Mouse (Mus musculus): Measurements from ENCODE around the gene Atp6ap1.

Atp6ap1 gene

DNA sequence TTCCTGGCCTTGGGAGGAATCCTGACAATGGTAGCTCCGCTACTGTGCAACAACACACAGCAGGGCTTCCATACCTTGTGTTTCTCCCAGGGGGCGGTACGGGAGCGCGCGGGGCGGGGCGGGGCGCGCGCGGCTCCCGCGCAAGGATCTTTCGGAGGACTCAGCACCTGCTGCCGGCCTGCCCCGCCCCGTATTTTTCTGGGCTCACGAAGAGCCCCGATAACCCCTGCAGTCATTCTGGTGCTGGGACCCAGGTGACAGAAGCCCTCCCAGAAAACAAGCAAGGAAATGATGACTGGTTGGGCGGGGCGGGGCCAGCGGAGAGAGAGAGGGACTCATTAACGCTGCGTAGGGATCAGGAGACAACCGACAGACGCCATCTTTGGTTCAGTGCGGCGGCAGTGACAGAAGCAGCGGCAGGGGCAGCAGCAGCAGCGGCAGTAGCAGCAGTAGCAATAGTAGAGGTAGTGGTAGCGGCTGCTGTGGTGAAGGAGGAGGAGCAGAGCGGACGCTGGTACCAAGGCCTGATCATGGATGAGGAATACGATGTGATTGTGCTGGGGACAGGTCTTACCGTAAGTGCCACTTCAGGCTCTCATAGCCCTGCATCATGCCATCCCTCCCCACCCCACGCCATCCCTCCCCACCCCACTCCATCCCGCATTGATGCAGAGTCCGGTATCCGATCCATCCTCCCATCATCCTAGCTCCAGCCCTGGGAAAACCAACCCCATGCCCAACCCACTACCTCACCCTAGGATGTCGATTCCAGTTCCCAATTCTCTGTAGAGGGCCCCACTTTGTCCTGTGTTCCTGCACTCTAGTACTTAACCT, 8.2 kb downstream of the Atp6ap1 start, which contains the start of gene Gdi1:
Gdi1 (plus strand) TSS at position 132 of the 834 bp plus-strand sequence.
- DNase-seq (ENCODE audit: low spot score), result peak; percentile 83

DNA sequence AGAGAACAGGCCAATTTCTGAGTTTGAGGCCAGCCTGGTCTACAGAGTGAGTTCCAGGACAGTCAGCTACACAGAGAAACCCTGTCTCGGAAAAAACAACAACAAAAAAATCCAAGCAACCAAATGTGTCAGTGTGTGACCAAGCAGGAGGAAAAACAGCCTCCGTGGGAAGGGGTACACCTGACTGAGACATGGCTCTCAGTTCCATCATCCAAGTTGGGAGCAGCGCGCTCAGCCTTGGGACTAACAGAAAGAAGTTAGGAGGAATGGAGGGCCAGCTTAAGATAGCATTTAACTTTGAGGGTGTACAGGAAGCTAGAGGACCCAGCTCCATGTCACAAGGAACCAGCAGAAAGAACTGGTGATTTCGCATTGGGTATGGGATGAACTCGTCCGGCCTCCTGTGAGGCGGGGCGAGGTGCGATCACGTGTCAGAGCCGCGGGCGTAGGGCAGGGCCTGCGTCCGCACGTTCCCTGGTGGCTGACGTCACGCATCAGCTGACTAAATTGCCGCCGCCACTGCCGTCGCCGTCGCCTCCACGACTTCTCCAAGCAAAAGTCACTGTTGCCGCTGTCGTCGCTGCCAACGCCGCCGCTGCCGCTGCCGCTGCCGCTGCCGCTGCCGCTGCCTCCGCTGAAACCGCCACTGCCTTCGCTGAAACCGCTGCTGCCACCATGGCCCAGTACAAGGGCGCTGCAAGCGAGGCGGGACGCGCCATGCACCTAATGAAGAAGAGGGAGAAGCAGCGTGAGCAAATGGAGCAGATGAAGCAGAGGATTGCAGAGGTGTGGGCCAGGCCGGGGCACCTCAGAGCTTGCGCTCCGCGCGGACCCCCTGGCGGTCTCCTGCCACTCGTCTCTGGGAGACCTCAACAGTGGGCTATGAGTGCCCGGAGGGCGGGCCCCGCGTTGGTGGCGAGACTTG, 15.9 kb downstream of the Atp6ap1 start, which contains the start of gene Fam50a:
Fam50a (plus strand) TSS at position 494 of the 925 bp plus-strand sequence.
- DNase-seq (ENCODE audit: low spot score), result peak; percentile 81

DNA sequence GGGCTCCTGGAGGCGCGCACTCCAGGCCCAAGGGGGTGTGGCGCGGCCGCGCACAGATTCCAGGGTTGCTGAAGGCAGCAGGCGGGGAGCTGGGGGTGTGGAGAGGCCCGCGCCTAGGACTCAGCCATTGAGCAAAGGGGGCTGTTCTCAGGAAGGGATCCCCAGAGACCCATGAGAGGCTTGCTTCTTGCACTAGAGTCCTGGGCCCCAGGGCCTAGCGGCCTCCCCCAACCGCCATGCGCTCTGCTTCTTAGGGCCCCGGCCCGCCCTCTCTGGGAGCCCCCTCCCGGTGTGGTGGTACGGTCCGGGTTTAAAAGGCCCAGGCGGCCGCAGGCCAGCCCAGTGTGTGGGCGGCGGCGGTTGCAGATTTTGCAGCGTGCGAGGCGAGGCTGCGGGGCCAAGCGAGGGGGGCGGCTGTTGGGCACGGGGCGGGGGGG, 31.8 kb downstream of the Atp6ap1 start, which contains the start of gene Plxna3:
Plxna3 (plus strand) TSS at position 342 of the 437 bp plus-strand sequence.
- DNase-seq (ENCODE audit: low spot score), result peak; percentile 79

DNA sequence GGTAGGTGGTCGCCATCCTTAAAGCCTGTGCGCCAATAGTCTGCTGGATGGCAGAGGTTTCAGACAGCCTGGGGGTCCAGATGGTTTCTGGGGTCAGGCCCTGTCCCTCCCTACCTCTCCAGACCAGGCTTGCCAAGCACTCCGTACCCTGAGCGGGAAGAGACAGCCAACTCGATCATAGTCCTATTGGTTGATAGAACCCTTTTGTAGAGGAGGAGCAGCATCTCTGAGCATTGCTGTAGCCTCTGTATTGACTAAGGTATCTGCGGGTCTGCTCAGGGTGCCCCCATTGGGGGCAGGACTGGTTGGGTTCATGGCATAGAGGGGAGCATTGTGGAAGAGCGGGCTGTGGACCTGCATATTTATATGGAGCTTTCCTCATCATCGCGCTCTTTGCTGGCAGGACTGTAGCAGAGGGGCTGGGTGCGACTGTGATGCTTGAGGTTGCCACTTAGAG, 32.3 kb downstream of the Atp6ap1 start:
- no peak for DNase-seq (ENCODE audit: low spot score)

DNA sequence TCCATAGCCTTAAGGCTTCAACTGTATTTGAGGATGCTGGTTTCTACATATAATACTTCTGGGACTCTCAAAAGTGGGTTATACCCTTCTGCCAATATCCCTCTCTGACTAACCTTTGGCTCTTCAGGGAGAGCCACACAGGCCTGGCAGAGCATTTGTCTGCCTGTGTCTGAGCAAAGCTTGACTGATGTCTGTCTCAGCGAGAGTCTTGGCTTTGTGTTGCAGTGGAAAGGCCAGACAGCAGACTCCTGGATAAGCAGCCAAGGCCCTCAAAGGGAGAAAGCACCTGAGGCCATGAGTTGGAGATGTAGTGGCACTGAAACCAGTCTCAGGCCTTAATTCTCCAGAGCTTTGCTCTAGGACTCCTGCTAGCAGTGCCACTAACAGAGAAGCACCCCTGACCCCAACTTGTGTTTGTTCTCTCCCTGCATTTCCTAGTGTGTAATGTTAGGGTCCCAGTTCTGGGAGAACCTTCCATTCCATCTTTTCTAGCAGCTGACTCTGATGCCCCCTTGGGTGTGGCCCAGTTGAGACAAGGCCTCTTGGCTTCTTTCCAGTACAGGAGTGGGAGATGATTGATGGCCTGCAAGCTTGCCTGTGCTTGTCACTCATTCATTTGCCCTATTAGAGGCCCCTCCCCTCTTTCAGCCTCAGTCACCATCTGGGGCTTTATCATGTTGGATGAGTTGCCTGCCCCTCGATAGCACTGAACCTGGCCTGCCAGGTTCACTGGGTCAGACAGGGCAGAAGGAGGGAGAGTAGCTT, 33.5 kb downstream of the Atp6ap1 start:
- DNase-seq (ENCODE audit: low spot score), result no peak

DNA sequence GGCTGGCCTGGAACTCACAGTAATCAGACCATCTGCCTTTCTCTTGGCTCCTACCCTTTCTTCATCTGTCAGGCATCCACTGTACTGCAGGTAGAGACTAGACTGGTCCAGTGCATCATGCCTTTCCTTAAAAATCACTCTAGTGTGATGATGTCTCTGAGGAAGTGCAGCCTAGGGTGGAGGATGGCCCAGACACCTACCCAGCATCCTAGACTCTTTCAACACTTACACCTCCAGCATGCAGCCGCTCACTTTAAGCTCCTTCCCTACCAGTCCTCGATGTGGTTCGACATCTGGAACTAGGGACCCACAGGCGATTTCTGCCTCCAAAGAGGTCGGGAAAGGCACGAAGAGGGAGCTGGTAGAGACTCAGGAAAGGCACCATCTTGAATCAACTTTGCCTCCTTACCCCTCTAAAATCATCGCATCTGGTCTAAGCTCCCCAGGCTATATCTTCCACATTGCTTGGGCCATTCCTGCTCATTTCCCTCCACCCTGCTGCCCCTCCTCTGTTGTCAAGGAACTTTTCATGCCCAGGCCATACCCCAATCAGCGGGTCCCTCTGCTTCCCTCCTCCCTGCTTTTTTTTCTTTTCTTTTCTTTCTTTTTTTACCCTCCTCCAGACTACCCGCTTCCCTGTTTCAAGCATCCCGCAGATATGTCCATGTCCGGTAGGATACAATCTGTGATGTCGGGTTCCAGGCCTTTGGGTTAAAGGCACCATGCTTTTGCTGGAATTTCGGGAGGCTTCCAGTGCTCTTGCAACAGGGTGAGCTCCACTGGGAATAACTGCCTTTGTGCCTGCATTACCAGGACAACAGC, 56.0 kb downstream of the Atp6ap1 start:
- no peak for DNase-seq (ENCODE audit: low spot score)

DNA sequence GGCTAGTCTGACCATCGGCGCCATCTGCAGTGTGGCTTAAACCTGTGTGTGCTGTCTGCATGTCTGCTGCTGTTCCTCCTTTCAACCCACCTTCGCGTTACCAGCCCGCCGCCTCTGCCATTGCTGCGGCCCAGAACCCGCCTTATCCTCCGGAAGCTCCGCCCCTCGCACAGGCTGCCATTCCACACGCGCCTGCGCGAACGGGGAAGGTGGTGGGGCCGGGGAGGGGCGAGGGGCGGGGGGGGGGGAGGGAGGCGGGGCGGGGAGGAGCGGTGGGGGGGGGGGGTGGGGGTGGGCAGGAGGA, 56.5 kb downstream of the Atp6ap1 start, which contains the start of gene Lage3:
Lage3 (minus strand) TSS at position 152 of the 304 bp plus-strand sequence.
- peak; percentile 73 for DNase-seq (ENCODE audit: low spot score)

Data from yolk sac, embryonic 10.5 days (tissue).